In genomic region chr12:80917764-80918163, GRCm38 (mm10) we compare ENCODE assay signal across 9 mouse cellular contexts. TPM values are rescaled to one million over a fixed set of nuclear protein-coding genes. Genes with fewer than 3 reads are reported as not detected.
DNase-seq lines count a peak whose midpoint lies in the region; ATAC-seq lines count a peak whose summit lies in the region.
"Had no signal": no experiment of that assay in that cellular context is flagged by ENCODE, and none has a peak within 500 bp of the region (broad histone marks: within the 10 kb centered on the region; RNA-seq: fewer than 3 reads in every experiment).

No protein-coding gene starts in this region.

- H3K4me2 ChIP-seq in liver, embryonic 16.5 days (ENCODE audit: low read depth, low read length), result no peak overlapping the region
- H3K4me2 ChIP-seq in hindbrain, embryonic 14.5 days (replicated peaks), result no peak overlapping the region

- H3K4me1 ChIP-seq in liver, embryonic 16.5 days (ENCODE audit: control insufficient read depth, low read depth, low read length), result no peaks in the 10 kb centered on the region; the same call in 1 of the 2 replicates
- no peaks in the 10 kb centered on the region for H3K4me1 ChIP-seq in hindbrain, embryonic 14.5 days (replicated peaks; ENCODE audit: control insufficient read depth, insufficient read depth, low read length)

- no peak overlapping the region for H3K27ac ChIP-seq in liver, embryonic 16.5 days (ENCODE audit: low read length)
- H3K27ac ChIP-seq in hindbrain, embryonic 14.5 days, result no peak overlapping the region

- peaks cover 6% of the 10 kb centered on the region for H3K27me3 ChIP-seq in liver, embryonic 16.5 days (ENCODE audit: control insufficient read depth, insufficient read depth, low read depth, low read length)
- no peaks in the 10 kb centered on the region for H3K27me3 ChIP-seq in hindbrain, embryonic 14.5 days (ENCODE audit: control insufficient read depth, insufficient read depth, low read length)

- no peaks in the 10 kb centered on the region for H3K36me3 ChIP-seq in liver, embryonic 16.5 days (ENCODE audit: control insufficient read depth, insufficient read depth)
- H3K36me3 ChIP-seq in hindbrain, embryonic 14.5 days (replicated peaks; ENCODE audit: control insufficient read depth, insufficient read depth), result no peaks in the 10 kb centered on the region

- no peak overlapping the region for H3K9ac ChIP-seq in liver, embryonic 16.5 days (ENCODE audit: low read depth, low read length)
- no peak overlapping the region for H3K9ac ChIP-seq in hindbrain, embryonic 14.5 days

- DNase-seq in adrenal gland, adult 18-20 months (ENCODE audit: low spot score in 2 of 2), result peak; percentile 36 to 50
- DNase-seq in adrenal gland, postnatal 4 days (ENCODE audit: low spot score in 2 of 2), result no peak
- peak; percentile 12 for DNase-seq in retina, embryonic 14.5 days (ENCODE audit: low spot score)
- DNase-seq in retina, postnatal 1 day, result no peak
- DNase-seq in thymus, adult 18-20 months, result peak; percentile 15 to 28
- no peak for DNase-seq in layer of hippocampus, postnatal 10 days (ENCODE audit: low spot score in 2 of 2)
- no peak for DNase-seq in hindbrain, embryonic 14.5 days (ENCODE audit: low spot score)

- ATAC-seq in liver, embryonic 16.5 days (ENCODE audit: low read depth), result peak; percentile 43; the same call in 1 of the 2 replicates
- no peak for ATAC-seq in hindbrain, embryonic 14.5 days (ENCODE audit: low FRiP score)

- WGBS in liver, embryonic 16.5 days (ENCODE audit: insufficient replicate concordance), result 43% methylated on average over 7 of the region's 7 CpGs
- 63% methylated on average over 7 of the region's 7 CpGs for WGBS in hindbrain, embryonic 14.5 days

- H3K4me3 ChIP-seq in liver, embryonic 16.5 days (ENCODE audit: low read depth, low read length), result no peak overlapping the region
- H3K4me3 ChIP-seq in hindbrain, embryonic 14.5 days (replicated peaks; ENCODE audit: low read length), result no peak overlapping the region

- no peaks in the 10 kb centered on the region for H3K9me3 ChIP-seq in liver, embryonic 16.5 days (replicated peaks; ENCODE audit: control insufficient read depth, low read length)
- H3K9me3 ChIP-seq in hindbrain, embryonic 14.5 days (ENCODE audit: control insufficient read depth, low read length), result no peaks in the 10 kb centered on the region

RNA-seq across cellular contexts. Expression of gene Srsf5, which starts 27.5 kb away (rescaled TPM):
- 100 to 1,000 TPM; 245 to 319 TPM for total RNA-seq in adrenal gland, adult 18-20 months (2021)
- total RNA-seq in adrenal gland, postnatal 4 days (2021), result 100 to 1,000 TPM; 590 to 658 TPM
- 273 and 294 TPM in 2 replicates for polyA plus RNA-seq in liver, embryonic 16.5 days (2015; fragmentation: Nextera tagmentation; extraction: Ambion mirVana)
- 100 to 1,000 TPM; 399 to 525 TPM for total RNA-seq in layer of hippocampus, postnatal 10 days (2021)
- 248 and 256 TPM in 2 replicates for polyA plus RNA-seq in hindbrain, embryonic 14.5 days (2014; fragmentation: Nextera tagmentation; extraction: Ambion mirVana)

RNA-seq across cellular contexts. Expression of gene Slc10a1, which starts 50.7 kb away (rescaled TPM):
- total RNA-seq in adrenal gland, adult 18-20 months (2021), result not detected
- 10 to 100 TPM in 1 of 2 experiments, 1 to 10 TPM in 1; 2.1 to 33.7 TPM for total RNA-seq in adrenal gland, postnatal 4 days (2021)
- polyA plus RNA-seq in liver, embryonic 16.5 days (2015; fragmentation: Nextera tagmentation; extraction: Ambion mirVana), result 27.0 and 39.5 TPM in 2 replicates
- not detected for total RNA-seq in layer of hippocampus, postnatal 10 days (2021)
- 0.20 and 0.55 TPM in 2 replicates for polyA plus RNA-seq in hindbrain, embryonic 14.5 days (2014; fragmentation: Nextera tagmentation; extraction: Ambion mirVana)
- polyA plus RNA-seq: C2C12 had no signal

Comparison
In these comparisons a context has a peak if more than half of its experiments do, and no peak if none do; other contexts are left out.
1. DNase-seq: peak in adrenal gland, adult 18-20 months (2 of 2), retina, embryonic 14.5 days (single experiment) and thymus, adult 18-20 months (2 of 2); none in adrenal gland, postnatal 4 days (0 of 2), retina, postnatal 1 day (single experiment), layer of hippocampus, postnatal 10 days (0 of 2) and hindbrain, embryonic 14.5 days (single experiment).